Mouse (Mus musculus): ENCODE measurements around the gene Adcy1. TPM values are rescaled to one million over a fixed set of nuclear protein-coding genes. Genes with fewer than 3 reads are reported as not detected.
"Not testable (repeated sequence)": the region's sequence is repeated elsewhere in the genome, so short reads cannot be mapped to it uniquely, and the experiment has no call there.

The Adcy1 gene
- total RNA-seq, 1 experiment from 2014 or later = 4.2 TPM

DNA sequence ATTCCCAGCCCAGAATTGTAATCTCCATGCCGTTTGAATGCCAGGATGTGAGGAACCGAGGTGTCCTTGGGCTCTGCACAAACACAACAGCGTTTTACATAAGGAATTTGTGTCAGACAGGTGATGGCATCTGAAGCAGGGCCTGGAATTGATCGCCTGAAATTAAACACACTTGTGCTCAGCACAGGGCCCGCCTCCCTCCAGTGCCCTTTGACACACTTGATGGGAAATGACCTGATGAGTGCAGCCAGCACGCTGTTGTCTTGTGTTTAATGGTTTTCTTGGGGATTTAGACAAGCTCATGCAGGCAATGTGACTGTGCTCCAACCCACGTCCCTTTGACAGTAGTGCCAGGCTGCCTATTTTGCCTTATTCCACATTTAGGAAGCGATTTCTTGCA lies 124.2 kb downstream of the Adcy1 start:
- no peak for DNase-seq

DNA sequence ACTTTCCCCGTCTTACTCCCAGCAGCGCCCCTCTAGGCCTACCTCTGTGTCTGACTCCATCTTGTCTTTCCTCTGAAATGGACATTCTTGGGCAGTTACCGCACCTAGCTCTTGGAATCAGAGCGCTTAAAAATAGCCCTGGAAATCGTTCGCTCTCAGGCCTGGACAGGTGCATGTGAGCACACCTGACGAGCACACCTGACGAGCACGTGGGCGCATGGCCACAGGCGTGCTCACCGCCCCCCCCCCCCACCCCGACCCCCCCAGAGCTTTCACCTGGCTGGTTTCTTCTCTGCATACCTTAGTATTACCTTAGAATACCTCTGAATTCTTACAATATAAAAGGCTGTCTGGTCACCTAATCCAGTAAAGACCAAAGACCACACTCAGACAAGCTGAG lies 125.2 kb downstream of the Adcy1 start, which contains the start of gene Gm11985:
Gene Gm11985, minus strand, starts transcription at position 101 of the 400 bp plus-strand sequence.
- DNase-seq = no peak

DNA sequence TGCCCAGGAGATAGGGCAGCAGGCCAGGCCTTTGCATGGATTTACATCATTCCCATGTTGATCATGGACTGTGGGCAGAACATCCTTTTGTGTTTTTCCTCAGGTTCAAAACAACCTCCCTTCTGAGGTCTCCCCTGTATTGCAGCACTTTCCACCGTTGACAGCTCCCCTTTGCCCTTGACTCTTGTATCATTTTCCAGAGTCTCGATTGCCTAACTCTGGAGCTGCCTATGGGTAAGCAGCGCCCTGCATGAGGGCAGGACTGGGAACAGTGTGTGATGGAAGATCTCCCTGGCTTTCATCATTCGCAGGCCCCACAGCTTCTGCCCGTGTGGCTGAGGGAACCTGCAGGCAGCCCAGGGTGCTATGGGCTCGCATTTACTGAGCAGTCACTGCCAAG lies 129.4 kb downstream of the Adcy1 start:
- no peak for DNase-seq

DNA sequence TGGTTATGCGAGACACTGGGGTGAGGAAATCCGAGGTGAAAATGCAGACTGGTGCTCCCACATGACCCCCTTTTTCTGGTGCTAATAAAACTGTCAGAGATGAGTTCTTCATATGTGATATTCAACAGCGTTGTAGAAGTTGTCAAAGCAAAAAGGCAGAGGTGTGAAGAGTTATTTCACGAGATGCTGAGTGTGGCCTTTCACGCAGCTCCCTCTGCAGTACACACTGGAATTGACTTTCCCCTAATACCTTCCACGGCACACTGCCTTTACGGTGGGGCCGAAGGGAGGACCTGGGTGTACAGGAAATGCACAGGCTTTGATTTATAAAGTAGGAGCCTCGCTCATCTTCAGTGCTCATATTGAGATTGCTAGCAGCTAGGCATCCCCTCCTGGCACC lies 129.8 kb downstream of the Adcy1 start:
- DNase-seq = no peak

DNA sequence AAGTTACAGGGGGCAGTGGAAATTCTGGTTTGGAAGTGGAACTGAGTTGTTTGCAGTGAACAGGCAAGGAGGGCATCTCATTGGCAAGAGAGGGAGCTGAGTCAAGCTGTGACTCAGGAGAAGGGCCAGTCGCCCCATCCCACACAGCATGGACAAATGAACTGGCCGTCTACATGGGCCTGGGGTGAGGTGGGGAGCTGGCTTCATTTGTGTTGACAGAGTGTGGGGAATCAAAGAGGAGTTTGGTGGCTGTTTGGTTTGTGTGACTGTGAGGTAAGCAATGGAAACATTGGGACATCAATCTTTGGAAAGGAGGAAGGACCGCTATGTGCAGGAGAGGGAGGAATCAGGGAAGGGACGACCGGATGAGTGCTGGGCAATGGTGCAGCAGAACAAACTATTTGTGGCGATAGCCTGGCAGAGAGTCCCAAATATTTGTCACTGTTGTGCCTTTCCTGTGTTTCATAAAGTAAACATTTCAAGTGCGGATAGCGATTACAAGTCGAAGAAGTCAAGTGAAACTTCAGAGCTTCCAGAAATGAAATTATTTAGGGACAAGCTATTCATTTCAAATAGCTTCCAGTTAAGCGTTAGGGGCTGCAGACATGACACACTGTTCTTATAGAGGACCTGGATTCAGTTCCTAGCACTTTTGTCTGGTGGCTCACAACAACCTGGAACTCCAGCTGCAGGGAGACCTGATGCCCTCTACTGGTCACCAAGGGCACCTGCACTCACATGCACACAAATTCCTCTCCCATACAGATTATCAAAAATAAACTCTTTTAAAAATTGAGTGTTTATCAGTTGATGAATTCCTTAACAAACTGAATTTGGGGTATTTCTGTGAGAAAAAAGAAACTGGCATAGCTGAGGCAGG lies 131.4 kb downstream of the Adcy1 start:
- DNase-seq = no peak

DNA sequence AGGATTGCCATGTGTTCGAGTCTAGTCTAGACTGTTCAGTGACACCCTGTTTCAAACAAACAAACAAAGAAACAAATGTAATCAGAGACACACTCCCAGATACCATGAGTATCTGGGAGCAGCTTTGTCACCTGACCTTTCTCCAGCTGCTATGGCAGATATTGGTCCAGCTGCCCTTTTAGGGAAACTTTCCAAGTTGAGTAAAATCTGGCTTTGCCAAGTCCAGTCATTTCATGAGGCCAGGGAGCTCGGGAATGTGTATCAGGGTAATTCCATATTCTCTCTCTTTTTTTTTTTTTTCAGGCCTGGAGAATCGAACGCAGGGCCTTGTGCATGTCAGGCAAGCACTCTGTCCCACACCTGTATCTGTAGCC lies 132.0 kb downstream of the Adcy1 start:
- no peak for DNase-seq

DNA sequence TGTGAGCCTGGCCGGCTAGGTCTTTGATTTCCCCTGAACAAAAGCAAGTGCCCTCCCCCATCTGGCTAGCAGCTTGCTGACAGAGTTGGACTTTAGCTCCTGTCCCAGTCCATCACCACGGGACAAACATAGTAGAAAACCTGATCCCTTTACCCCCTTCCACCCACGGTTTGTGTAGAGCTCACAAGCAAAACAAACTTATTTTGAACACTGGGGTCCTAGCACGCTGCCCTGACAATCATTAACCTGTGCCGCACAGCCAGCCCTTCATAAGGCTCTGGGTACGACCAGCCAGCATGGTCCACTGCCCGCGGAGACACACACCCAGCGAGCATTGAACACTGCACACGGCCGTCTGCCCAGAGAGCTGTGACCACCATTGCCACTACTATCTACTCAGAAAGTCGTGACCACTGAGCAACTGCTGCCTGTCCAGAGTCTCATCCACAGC lies 134.2 kb downstream of the Adcy1 start, which contains the start of gene Igfbp1:
Gene Igfbp1, plus strand, starts transcription at position 292 of the 451 bp plus-strand sequence.
- DNase-seq = no peak

DNA sequence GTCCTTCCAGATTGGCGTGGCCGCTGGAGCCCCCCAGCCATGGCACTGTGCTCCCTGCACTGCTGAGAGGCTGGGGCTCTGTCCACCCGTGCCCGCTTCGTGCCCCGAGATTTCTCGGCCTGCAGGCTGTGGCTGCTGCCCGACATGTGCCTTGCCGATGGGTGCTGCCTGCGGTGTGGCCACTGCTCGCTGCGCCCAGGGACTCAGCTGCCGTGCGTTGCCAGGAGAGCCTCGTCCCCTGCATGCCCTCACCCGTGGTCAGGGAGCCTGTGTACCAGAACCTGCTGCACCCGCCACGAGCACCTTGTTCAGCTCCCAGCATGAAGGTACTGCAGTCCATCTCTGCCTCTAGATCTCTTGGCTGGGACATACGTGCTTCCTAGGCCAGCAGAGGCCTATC lies 134.7 kb downstream of the Adcy1 start:
- no peak for DNase-seq

DNA sequence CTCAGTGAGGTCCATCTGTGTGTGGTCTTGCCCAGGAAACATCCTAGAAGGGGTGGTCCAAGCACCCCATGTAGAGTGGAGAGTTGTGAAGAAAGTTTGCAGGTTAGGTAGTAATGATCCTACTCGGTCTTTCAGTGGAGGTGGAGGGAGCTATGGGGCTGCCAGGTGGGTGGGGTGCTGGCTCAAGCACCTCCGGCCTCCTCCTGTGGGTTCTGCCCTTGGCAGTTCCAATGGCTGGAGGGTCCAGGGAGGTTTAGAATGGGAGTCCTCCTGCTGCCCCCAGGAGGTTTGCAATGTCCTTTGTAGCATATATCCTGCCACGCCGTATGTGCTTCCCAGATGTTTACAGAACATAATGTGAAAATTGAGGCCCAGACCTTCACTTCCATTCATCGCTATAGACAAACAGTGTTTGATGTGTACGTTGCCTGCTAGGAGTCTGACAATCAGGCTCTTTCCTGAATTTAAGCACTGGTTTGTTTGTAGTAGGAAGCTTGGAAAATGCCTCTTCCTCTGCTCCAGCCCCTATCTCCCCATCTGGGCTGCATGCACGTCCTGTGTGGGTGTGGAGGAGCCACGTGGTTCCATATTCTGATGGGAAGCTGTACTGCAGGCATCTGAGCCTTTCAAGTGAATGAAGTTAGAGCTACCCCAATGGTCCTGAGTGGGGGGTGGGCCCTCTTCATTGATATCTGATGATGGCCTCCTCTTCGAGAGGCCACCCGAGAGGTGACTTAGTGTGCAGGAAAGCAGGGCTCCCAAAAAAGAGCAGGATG lies 135.4 kb downstream of the Adcy1 start:
- DNase-seq = no peak

DNA sequence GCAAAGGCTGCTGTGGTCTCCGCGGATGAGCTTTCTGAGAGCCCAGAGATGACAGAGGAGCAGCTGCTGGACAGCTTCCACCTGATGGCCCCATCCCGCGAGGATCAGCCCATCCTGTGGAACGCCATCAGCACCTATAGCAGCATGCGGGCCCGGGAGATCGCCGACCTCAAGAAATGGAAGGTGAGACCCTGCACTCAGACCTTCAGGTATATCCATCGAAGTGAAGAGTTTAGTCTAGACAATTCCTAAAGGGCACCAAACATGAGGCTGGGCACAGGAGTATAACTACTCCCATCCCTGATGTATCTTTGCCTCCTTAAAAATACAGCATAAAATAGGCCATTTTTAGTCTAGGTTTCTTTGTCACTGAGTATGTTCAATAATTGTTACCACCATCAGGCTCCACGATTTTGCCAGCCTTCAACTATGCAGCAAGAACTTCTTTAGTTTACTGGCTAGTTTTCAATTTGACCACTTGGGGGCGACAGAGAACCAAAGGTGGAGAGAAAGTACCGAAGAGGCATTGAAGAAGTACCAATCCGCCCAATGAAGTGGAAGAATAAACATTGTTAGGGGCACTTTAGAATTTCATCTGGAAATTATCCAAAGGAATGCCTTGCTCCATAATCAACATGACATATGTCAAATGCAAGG lies 136.6 kb downstream of the Adcy1 start:
- DNase-seq = peak; percentile 35

DNA sequence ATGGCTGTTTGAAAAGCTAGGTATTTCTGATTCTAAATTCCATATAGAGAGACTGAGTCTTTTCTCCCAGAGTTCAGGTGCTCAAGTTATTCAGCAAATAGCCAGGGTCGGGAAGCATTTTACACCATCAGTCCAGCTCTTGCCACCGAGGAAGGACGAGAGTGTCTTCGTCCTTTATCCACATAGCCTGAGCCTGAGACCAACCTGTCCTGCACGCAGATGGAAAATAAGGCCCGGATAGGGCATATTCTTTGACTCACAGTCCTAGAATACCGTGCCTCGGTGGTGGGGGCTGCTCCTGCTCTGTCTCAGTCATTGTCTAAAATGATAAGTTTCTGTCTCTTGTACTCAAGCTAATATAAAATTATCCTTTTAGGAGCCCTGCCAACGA lies 137.1 kb downstream of the Adcy1 start:
- no peak for DNase-seq

DNA sequence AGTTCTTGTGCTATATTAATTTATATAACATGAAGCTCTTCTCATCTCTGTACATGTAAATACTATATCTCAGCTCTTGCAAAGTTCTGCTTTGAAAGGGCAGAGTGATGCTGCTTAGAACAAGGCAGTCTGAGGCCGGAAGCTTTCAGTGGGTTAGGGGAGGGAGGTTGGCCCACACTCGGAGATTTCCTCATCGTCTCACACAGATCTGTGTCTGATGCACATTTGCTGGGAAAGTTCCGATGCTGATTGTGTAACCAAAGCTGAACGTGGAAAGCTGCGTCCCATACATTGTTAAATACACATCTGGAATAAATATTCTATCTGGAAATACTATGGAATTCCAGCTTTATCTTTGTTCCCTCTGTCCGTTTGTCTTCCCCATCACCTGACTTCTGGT lies 138.9 kb downstream of the Adcy1 start:
- no peak for DNase-seq

DNA sequence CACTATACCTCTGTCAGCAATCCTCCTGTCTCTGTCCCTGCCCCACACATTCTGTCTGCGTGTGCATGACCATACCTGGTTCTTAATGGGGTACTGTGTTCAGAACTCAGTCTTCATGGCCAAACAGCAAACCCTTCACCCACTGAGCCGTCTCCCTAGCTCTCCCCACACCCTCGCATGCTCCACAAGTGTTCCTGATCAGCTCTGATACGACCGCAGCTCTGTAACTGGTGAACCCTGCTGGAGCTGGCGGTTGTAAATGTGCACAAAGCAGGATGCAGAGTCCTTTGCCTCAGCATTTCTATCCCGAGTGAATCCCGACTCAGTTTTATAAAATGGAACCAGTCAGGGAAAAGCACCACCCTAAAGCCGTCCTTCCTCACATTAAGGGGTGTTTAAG lies 140.6 kb downstream of the Adcy1 start:
- DNase-seq = no peak

DNA sequence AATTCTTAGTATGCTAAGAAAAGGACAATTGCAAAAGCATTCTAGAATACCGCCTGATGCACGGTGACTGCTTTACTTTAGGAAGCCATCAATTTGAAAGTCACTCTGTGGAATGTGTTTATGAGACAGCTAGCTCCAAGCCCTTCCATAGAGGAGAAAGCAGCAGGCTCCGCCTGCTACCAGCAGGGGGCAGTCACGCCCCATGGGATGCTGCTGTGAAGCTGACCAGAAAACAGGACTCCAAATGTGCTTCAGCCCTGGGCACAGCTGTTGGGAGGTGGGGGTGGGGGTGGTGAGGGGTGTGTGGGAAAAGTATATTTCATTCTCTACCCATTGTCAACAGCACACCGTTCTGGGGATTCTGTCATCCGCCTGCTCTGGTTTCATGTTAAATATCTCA lies 147.1 kb downstream of the Adcy1 start:
- peak; percentile 83 for DNase-seq

DNA sequence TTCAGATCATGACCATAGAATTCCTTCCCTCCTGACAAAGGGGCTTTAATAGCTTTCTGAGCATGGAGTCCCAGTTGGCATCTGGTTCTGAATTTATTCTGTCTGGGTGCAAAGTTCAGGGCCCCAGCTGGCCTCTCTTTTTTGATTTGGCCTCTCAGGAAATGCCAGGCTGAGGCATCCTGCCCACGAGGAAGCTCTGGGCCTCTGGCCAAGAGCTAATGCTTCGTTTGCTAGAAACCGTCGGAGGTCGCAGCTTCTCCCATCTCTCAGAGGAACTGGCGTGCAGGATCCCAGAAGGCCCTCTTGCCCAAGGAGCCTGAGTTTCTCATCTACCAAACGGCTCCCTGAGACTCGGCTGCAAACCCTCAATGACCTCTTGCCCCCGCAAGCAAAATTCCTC lies 147.9 kb downstream of the Adcy1 start:
- no peak for DNase-seq

DNA sequence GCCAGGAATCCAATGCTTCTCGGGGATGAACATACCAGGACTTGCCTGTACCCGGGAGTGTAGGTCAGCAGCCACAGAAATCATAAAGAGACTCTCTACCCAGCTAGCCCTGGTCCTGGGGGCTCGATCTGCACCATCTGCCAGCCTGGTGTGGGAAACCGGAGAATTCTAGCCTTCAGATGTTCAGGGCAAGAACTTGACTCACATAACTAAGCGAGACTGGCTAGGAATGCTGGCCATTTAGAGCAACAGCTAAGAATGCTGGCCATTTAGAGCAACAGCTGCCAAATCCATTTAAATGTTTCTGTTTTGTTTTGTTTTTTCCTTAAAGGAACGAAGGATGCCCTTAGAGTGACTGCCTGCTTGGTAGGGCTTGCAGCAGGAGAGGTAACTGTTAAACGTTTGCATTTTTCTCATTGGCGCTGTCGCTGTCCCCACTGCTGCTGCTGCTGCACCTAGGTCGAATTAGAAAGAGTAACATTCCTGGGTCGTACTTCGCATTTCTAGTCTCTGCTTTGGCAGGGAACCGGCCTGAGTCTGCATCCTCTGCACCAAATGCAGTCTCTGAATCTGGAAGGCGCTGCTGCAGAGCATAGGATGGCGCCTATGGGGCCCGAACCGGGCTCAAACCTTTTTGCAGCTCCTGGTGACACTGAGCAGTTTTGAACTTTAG lies 149.0 kb downstream of the Adcy1 start:
- DNase-seq = no peak

DNA sequence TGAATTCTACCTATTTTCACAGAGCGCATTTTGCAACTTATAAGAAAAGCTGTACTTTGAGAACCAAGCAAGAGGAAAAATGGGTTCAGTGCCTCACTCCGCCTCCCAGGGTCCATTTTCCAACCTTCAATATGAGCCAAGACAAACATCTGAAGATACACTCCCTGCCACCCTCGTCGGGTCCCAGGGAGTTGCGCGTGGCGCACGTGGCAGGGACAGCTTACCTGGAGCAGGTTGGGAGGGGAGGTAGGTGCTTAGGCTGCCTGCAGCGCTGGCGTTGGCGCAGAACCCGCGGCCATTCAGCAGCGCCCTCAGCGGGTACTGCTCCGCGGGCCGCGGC lies 149.8 kb downstream of the Adcy1 start:
- no peak for DNase-seq

DNA sequence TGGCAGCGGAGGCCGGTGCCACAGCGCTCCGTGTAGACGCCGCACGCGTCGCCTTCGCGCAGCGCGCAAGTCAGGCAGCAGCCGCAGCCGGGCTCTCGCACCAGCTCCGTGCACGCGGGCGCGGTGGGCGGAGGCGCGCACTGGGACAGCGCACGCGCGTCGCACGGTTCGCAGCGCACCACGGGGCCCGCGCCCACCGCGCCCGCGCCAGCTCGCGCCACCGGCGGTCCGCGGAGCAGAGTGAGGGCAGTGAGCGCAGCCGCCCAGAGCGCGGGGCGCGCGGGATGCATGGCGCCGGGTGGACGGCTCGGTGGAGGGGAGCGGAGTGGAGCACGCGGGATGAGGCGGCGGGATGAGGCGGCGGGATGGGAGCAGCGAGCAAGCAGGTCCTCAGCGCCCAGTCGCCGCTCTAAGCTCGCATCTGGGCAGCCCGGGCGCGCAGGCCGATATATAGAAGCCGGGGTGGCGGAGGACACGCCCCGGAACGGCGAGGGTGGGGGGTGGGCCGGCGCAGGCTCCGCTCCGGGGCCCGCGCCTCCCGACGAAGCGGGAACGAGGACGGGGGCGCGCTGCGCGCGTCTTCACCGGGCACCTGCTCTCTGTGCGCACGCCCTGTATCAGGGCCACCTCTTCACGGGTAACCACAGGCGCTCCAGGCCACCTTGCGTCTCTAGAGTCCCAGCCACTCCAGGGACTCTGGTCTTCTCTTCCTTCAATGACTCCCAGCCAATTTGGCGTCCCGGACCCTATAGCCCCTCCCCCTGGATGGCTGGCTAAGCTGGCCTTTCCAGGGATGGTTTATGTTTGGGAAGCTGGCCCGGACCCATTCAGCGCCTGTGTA lies 150.4 kb downstream of the Adcy1 start, which contains the start of gene Igfbp3:
Gene Igfbp3, minus strand, starts transcription at position 423 of the 841 bp plus-strand sequence.
- DNase-seq = peak; percentile 51

DNA sequence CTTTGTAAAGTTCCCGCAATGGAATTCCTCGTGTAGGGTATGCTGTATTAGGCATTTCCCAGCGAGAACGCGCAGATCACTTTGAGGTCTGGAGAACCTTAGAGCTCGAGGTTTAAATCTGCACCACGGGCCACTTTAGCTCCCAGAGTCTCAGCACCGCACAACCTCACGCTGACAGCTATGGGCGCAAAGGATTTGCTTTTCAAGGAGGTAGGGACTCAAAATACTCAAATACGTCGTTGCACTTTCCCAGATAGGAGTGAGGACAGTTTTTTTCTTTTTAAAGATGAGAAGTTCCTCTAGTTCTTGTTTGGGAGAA lies 151.0 kb downstream of the Adcy1 start:
- DNase-seq = no peak

DNA sequence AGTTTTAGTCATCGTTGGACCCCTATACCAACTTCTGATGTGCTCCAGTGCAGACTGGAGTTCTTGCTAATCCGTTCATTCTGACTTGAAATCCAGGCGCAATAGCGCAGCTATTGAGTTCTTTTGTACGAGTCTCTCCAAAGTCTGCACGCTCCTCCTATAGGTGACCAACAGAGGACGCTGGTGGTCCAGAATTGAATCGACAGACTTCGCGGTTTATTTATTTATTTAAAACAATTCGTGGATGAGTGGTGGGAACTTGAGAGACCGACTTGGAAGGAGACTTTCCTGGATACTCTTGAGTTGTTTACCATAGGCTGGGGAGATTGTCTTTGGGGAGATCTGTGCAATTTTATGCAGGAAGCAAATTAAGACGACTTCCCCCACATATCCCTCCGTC lies 151.5 kb downstream of the Adcy1 start:
- DNase-seq = no peak

DNA sequence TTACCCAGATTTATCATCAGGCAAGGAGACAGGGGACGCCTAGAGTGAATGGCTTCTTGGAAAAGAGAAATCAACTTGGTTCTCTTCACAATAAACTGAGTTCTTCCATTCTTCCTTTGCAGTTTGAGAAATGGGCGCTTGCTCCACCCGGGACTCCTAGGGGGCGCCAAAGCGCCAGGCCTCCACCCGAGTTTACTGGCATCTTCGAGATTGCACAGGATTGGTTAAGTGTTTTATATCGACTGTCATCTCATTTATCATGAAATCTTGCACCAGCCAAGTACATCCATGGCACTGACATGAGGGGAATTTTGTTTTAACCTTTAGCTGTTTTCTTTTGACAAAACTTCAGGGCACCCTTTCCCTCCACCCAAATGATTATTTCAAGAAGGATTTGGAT lies 152.4 kb downstream of the Adcy1 start:
- DNase-seq = peak; percentile 74

DNA sequence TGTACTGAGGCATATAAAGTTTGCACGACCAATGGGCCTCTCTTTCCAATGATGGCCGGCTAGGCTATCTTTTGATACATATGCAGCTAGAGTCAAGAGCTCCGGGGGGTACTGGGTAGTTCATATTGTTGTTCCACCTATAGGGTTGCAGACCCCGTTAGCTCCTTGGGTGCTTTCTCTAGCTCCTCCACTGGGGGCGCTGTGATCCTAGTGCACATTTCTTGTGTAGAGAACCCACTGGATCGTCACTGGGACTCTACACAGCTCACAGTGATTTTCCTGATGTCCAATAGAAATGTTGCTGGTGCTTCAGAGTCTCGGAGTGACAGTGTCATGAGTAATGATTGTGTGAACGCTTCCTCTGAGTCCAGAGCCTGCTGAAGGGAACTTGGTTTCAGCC lies 158.5 kb downstream of the Adcy1 start:
- not testable (repeated sequence) for DNase-seq
